Comparison of ENCODE assay signal across 25 mouse cellular contexts in the genomic region with DNA sequence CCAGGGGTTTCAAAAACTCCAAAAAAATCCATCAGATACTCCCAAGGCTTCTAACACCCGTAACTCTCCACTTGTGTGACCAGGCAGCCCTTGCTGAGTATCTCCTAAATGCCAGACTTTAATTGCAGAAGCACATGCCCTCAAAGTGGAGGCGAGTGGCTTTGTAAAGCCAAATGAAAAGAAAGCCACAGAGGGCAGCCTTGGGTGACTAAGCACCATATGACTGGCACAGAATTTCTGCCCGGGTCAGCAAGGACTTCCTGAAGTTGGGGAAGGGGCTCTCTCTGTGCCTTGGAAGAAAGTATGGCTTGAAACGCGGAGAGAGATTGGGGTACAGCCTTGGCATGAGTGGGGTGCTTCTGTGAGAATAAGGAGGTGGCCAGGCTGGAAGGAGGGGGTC. TPM values are rescaled to one million over a fixed set of nuclear protein-coding genes. Genes with fewer than 3 reads are reported as not detected.
DNase-seq lines count a peak whose midpoint lies in the region.
"Had no signal": no experiment of that assay in that cellular context is flagged by ENCODE, and none has a peak within 500 bp of the region (broad histone marks: within the 10 kb centered on the region; RNA-seq: fewer than 3 reads in every experiment).

No protein-coding gene starts in this region.

- H3K27ac ChIP-seq in macrophage: peak overlapping the region; percentile 92
- H3K27ac ChIP-seq: embryonic facial prominence, embryonic 10.5 days; embryonic facial prominence, embryonic 12.5 days; forebrain, embryonic 13.5 days; forebrain, embryonic 15.5 days had no signal

- WGBS in macrophage (ENCODE audit: missing documents): 53% methylated on average over 5 of the region's 5 CpGs

- no peaks in the 10 kb centered on the region for H3K36me3 ChIP-seq in macrophage (ENCODE audit: inconsistent target)
- H3K36me3 ChIP-seq: embryonic facial prominence, embryonic 10.5 days; embryonic facial prominence, embryonic 12.5 days; forebrain, embryonic 15.5 days had no signal

- H3K79me2 ChIP-seq in macrophage (ENCODE audit: inconsistent target): no peaks in the 10 kb centered on the region

- peak; percentile 42 for DNase-seq in adrenal gland, adult 2 months
- no peak for DNase-seq in adrenal gland, adult 18-20 months (ENCODE audit: low spot score in 2 of 2)
- DNase-seq in 3134 (ENCODE audit: extremely low read depth, insufficient read length, low spot score): peak; percentile 16
- peak; percentile 73 for DNase-seq in 416B (ENCODE audit: low read depth)
- no peak for DNase-seq in left cerebral cortex, adult 11 months (ENCODE audit: low spot score)
- DNase-seq in thymus, postnatal 25 days: no peak
- DNase-seq: adrenal gland, postnatal 14 days; cerebellum, adult 11-12 months; cerebellum, adult 2 months; cerebellum, adult 9-10 months; cerebellum, postnatal 10 days; cerebellum, postnatal 25 days; forebrain, postnatal 0 days had no signal

- no peak overlapping the region for H3K4me3 ChIP-seq in macrophage (ENCODE audit: inconsistent target)
- H3K4me3 ChIP-seq: embryonic facial prominence, embryonic 10.5 days; embryonic facial prominence, embryonic 12.5 days; forebrain, embryonic 13.5 days; forebrain, embryonic 15.5 days had no signal

RNA-seq across cellular contexts. Expression of a gene that starts 28.8 kb away (rescaled TPM):
- total RNA-seq in adrenal gland, adult 2 months (2021): 1 to 10 TPM; 2.1 to 2.7 TPM
- polyA plus RNA-seq in adrenal gland, adult 2 months (2012; rRNA removed): 1.9 and 3.3 TPM in 2 replicates
- 1 to 10 TPM; 2.5 to 3.2 TPM for total RNA-seq in adrenal gland, adult 18-20 months (2021)
- not detected for total RNA-seq in macrophage (2018; cell fraction: chromatin; rRNA removed)
- total RNA-seq in macrophage (2018; cell fraction: cytosol; rRNA removed): not detected
- not detected for total RNA-seq in macrophage (2018; cell fraction: nucleus; rRNA removed)
- not detected in 3 replicates for polyA plus RNA-seq in macrophage (2018)
- total RNA-seq: MEL had no signal
- polyA plus RNA-seq: C2C12 had no signal

RNA-seq across cellular contexts. Expression of a gene that starts 38.3 kb away (rescaled TPM):
- 1 to 10 TPM in 1 of 2 experiments, under 1 TPM in 1; 0.98 to 2.0 TPM for total RNA-seq in adrenal gland, adult 2 months (2021)
- 4.1 and 5.5 TPM in 2 replicates for polyA plus RNA-seq in adrenal gland, adult 2 months (2012; rRNA removed)
- 1 to 10 TPM in 1 of 2 experiments, under 1 TPM in 1; 0.80 to 1.7 TPM for total RNA-seq in adrenal gland, adult 18-20 months (2021)
- total RNA-seq in macrophage (2018; cell fraction: chromatin; rRNA removed): 1,000 to 10,000 TPM in 1 of 26 experiments, 100 to 1,000 TPM in 20, 10 to 100 TPM in 5; 19.2 to 1,498 (median 228) TPM
- total RNA-seq in macrophage (2018; cell fraction: cytosol; rRNA removed): 1,000 to 10,000 TPM in 10 of 26 experiments, 100 to 1,000 TPM in 13, 10 to 100 TPM in 3; 77.3 to 3,885 (median 584) TPM
- 1,000 to 10,000 TPM in 12 of 26 experiments, 100 to 1,000 TPM in 13, 10 to 100 TPM in 1; 57.9 to 3,876 (median 952) TPM for total RNA-seq in macrophage (2018; cell fraction: nucleus; rRNA removed)
- polyA plus RNA-seq in macrophage (2018): 58.0 to 939 TPM (median 78.4 TPM) in 3 replicates
- polyA plus RNA-seq: cerebellum, adult 2 months had no signal

RNA-seq across cellular contexts. Expression of a gene that starts 41.3 kb away (rescaled TPM):
- not detected for total RNA-seq in adrenal gland, adult 2 months (2021)
- polyA plus RNA-seq in adrenal gland, adult 2 months (2012; rRNA removed): not detected in 2 replicates
- not detected for total RNA-seq in adrenal gland, adult 18-20 months (2021)
- total RNA-seq in macrophage (2018; cell fraction: chromatin; rRNA removed): not detected
- total RNA-seq in macrophage (2018; cell fraction: cytosol; rRNA removed): not detected
- not detected for total RNA-seq in macrophage (2018; cell fraction: nucleus; rRNA removed)
- polyA plus RNA-seq in macrophage (2018): not detected in 3 replicates
- total RNA-seq: adrenal gland, postnatal 14 days; adrenal gland, postnatal 4 days; ES-E14; forebrain, postnatal 0 days; MEL had no signal
- polyA plus RNA-seq: C2C12; cerebellum, adult 2 months; cortical plate, adult 2 months; embryonic facial prominence, embryonic 10.5 days; embryonic facial prominence, embryonic 12.5 days; embryonic facial prominence, embryonic 14.5 days; forebrain, embryonic 11.5 days; forebrain, embryonic 13.5 days; forebrain, embryonic 15.5 days; forebrain, postnatal 0 days had no signal

RNA-seq across cellular contexts. Expression of a gene that starts 48.4 kb away (rescaled TPM):
- 1 to 10 TPM in 1 of 2 experiments, under 1 TPM in 1; 0.49 to 2.9 TPM for total RNA-seq in adrenal gland, adult 2 months (2021)
- polyA plus RNA-seq in adrenal gland, adult 2 months (2012; rRNA removed): 0.28 and 0.48 TPM in 2 replicates
- under 1 TPM in 1 of 2 experiments, not detected in 1; 0.51 TPM for total RNA-seq in adrenal gland, adult 18-20 months (2021)
- total RNA-seq in macrophage (2018; cell fraction: chromatin; rRNA removed): 1,000 to 10,000 TPM in 1 of 26 experiments, 100 to 1,000 TPM in 21, 10 to 100 TPM in 4; 14.4 to 1,116 (median 244) TPM
- 1,000 to 10,000 TPM in 10 of 26 experiments, 100 to 1,000 TPM in 13, 10 to 100 TPM in 3; 66.4 to 3,319 (median 600) TPM for total RNA-seq in macrophage (2018; cell fraction: cytosol; rRNA removed)
- 1,000 to 10,000 TPM in 13 of 26 experiments, 100 to 1,000 TPM in 12, 10 to 100 TPM in 1; 64.5 to 3,972 (median 989) TPM for total RNA-seq in macrophage (2018; cell fraction: nucleus; rRNA removed)
- polyA plus RNA-seq in macrophage (2018): 66.8 to 1,194 TPM (median 74.2 TPM) in 3 replicates
- total RNA-seq: adrenal gland, postnatal 14 days; adrenal gland, postnatal 4 days; forebrain, postnatal 0 days; MEL had no signal
- polyA plus RNA-seq: cerebellum, adult 2 months; embryonic facial prominence, embryonic 10.5 days; forebrain, embryonic 13.5 days had no signal

Comparison
In these comparisons a context has a peak if more than half of its experiments do, and no peak if none do; other contexts are left out.
1. DNase-seq: peak in adrenal gland, adult 2 months (single experiment), 3134 (single experiment) and 416B (single experiment); none in adrenal gland, adult 18-20 months (0 of 2), left cerebral cortex, adult 11 months (single experiment) and thymus, postnatal 25 days (single experiment).